ENCODE assay signal across 11 mouse cellular contexts in genomic region chr8:79375074-79375774, GRCm38 (mm10). TPM values are rescaled to one million over a fixed set of nuclear protein-coding genes. Genes with fewer than 3 reads are reported as not detected.
DNase-seq lines count a peak whose midpoint lies in the region; ATAC-seq and TF ChIP-seq lines count a peak whose summit lies in the region.
"Had no signal": no experiment of that assay in that cellular context is flagged by ENCODE, and none has a peak within 500 bp of the region (broad histone marks: within the 10 kb centered on the region; RNA-seq: fewer than 3 reads in every experiment).

No protein-coding gene starts in this region.

- peak; percentile 23 for DNase-seq in kidney, adult 9 months
- no peak for DNase-seq in kidney, postnatal 25 days
- peak; percentile 73 for DNase-seq in MEL (ENCODE audit: low read depth, low spot score)
- no peak for DNase-seq in embryonic facial prominence, embryonic 14.5 days (ENCODE audit: low spot score)
- no peak for DNase-seq in urinary bladder, adult 2 months (ENCODE audit: low spot score)
- DNase-seq in left cerebral cortex, postnatal 36 days (ENCODE audit: low spot score in 2 of 2) = no peak
- no peak for DNase-seq in left cerebral cortex, adult 11 months (ENCODE audit: low spot score)
- DNase-seq: forebrain, postnatal 0 days; thymus, adult 18-20 months had no signal

- TF ChIP-seq CTCF in MEL (IDR thresholded peaks at IDR 0.05 in 2 of 3, conservative IDR thresholded peaks at IDR 0.05 in 1 of 3; ENCODE audit: control insufficient read depth in 1 of 3, insufficient read depth in 1 of 3, low read depth in 2 of 3, low read length in 3 of 3, poor library complexity in 1 of 3, severe bottlenecking in 1 of 3) = no peak

- peak overlapping the region; percentile 88 for H3K27ac ChIP-seq in MEL (ENCODE audit: control insufficient read depth, low read depth, low read length)
- H3K27ac ChIP-seq in embryonic facial prominence, embryonic 14.5 days (replicated peaks; ENCODE audit: low read depth, low read length) = 0 out of 2 replicates have a peak overlapping the region, but pooled peaks have one; percentile 16
- peak overlapping the region; percentile 55 for H3K27ac ChIP-seq in liver, embryonic 15.5 days (replicated peaks)
- H3K27ac ChIP-seq: midbrain, embryonic 12.5 days had no signal

- peak overlapping the region; percentile 59 for H3K9ac ChIP-seq in MEL (ENCODE audit: control insufficient read depth, low read depth, low read length, poor library complexity, severe bottlenecking)
- no peak overlapping the region for H3K9ac ChIP-seq in embryonic facial prominence, embryonic 14.5 days (ENCODE audit: low read depth, low read length)
- no peak overlapping the region for H3K9ac ChIP-seq in liver, embryonic 15.5 days
- H3K9ac ChIP-seq: forebrain, postnatal 0 days; midbrain, embryonic 12.5 days had no signal

- no peaks in the 10 kb centered on the region for H3K79me2 ChIP-seq in MEL (ENCODE audit: control insufficient read depth, insufficient read depth, low read length, poor library complexity)

- H3K4me2 ChIP-seq in embryonic facial prominence, embryonic 14.5 days (ENCODE audit: low read depth, low read length) = no peak overlapping the region
- peak overlapping the region; percentile 50 for H3K4me2 ChIP-seq in liver, embryonic 15.5 days
- H3K4me2 ChIP-seq: midbrain, embryonic 12.5 days had no signal

- peak overlapping the region; percentile 48 to 49 for H3K4me3 ChIP-seq in MEL (ENCODE audit: control insufficient read depth in 1 of 2, insufficient read depth in 1 of 2, low read depth in 2 of 2, low read length in 2 of 2)
- no peak overlapping the region for H3K4me3 ChIP-seq in embryonic facial prominence, embryonic 14.5 days (ENCODE audit: low read depth, low read length)
- peak overlapping the region; percentile 4; the same call in 1 of the 2 replicates for H3K4me3 ChIP-seq in liver, embryonic 15.5 days (replicated peaks)
- H3K4me3 ChIP-seq: midbrain, embryonic 12.5 days had no signal

- no peak for TF ChIP-seq RAD21 in MEL (IDR thresholded peaks at IDR 0.05; ENCODE audit: low read depth, low read length)

- no peaks in the 10 kb centered on the region for H3K9me3 ChIP-seq in MEL (replicated peaks; ENCODE audit: insufficient read depth, low read length)
- no peaks in the 10 kb centered on the region for H3K9me3 ChIP-seq in embryonic facial prominence, embryonic 14.5 days (ENCODE audit: control insufficient read depth, low read length)
- H3K9me3 ChIP-seq in liver, embryonic 15.5 days (replicated peaks) = no peaks in the 10 kb centered on the region
- H3K9me3 ChIP-seq: midbrain, embryonic 12.5 days had no signal

- no peak for ATAC-seq in embryonic facial prominence, embryonic 14.5 days (ENCODE audit: low read depth)
- ATAC-seq in liver, embryonic 15.5 days (ENCODE audit: insufficient read depth) = peak; percentile 38; the same call in 1 of the 2 replicates
- ATAC-seq: forebrain, postnatal 0 days had no signal

- H3K36me3 ChIP-seq in MEL (ENCODE audit: control insufficient read depth in 1 of 2, insufficient read depth in 2 of 2, low read length in 2 of 2) = peaks cover 0 to 35% of the 10 kb centered on the region in 2 experiments; a peak in 2 of 4 replicates
- H3K36me3 ChIP-seq in embryonic facial prominence, embryonic 14.5 days (ENCODE audit: control insufficient read depth, insufficient read depth, low read length) = peaks cover 29% of the 10 kb centered on the region
- no peaks in the 10 kb centered on the region for H3K36me3 ChIP-seq in liver, embryonic 15.5 days (replicated peaks)

- peaks cover 20 to 38% of the 10 kb centered on the region in 2 experiments for H3K4me1 ChIP-seq in MEL (ENCODE audit: control insufficient read depth in 1 of 2, insufficient read depth in 2 of 2, low read length in 2 of 2)
- H3K4me1 ChIP-seq in embryonic facial prominence, embryonic 14.5 days (ENCODE audit: control insufficient read depth, insufficient read depth, low read length) = peaks cover 21% of the 10 kb centered on the region
- H3K4me1 ChIP-seq in liver, embryonic 15.5 days (replicated peaks) = peaks cover 48% of the 10 kb centered on the region

- TF ChIP-seq POLR2A in MEL (IDR thresholded peaks at IDR 0.05; ENCODE audit: control insufficient read depth in 1 of 2, insufficient read depth in 1 of 2, low read depth in 1 of 2, low read length in 2 of 2, poor library complexity in 1 of 2) = peak in 1 of 2 experiments; percentile 5; a peak in 1 of 4 replicates

- WGBS in embryonic facial prominence, embryonic 14.5 days = 63% methylated on average over 13 of the region's 13 CpGs
- 7% methylated on average over 13 of the region's 13 CpGs for WGBS in liver, embryonic 15.5 days (ENCODE audit: insufficient replicate concordance)

- TF ChIP-seq EP300 in MEL (IDR thresholded peaks at IDR 0.05; ENCODE audit: low read depth in 1 of 2, low read length in 2 of 2) = no peak

- no peaks in the 10 kb centered on the region for H3K27me3 ChIP-seq in MEL (ENCODE audit: control insufficient read depth in 1 of 2, insufficient read depth in 2 of 2, low read length in 2 of 2)
- no peaks in the 10 kb centered on the region for H3K27me3 ChIP-seq in embryonic facial prominence, embryonic 14.5 days (replicated peaks; ENCODE audit: control insufficient read depth, insufficient read depth, low read length)
- no peaks in the 10 kb centered on the region for H3K27me3 ChIP-seq in liver, embryonic 15.5 days
- H3K27me3 ChIP-seq: midbrain, embryonic 12.5 days had no signal

- intact Hi-C loops in left cerebral cortex, postnatal 36 days (cut with DNase I) = no loop called here

TF ChIP-seq in MEL, 35 proteins besides CTCF, POLR2A, EP300 and RAD21:
- no peak for TF ChIP-seq USF2 (IDR thresholded peaks at IDR 0.05; ENCODE audit: borderline replicate concordance in 1 of 2, insufficient read depth in 1 of 2, low read depth in 1 of 2, low read length in 2 of 2)
- TF ChIP-seq ETS1 (IDR thresholded peaks at IDR 0.05; ENCODE audit: low read depth, low read length) = no peak
- TF ChIP-seq ZKSCAN1 (IDR thresholded peaks at IDR 0.05; ENCODE audit: low read depth, low read length) = no peak
- TF ChIP-seq SMC3 (IDR thresholded peaks at IDR 0.05; ENCODE audit: low read depth, low read length) = no peak
- no peak; the same call in 1 of the 2 replicates for TF ChIP-seq POLR2AphosphoS2 (IDR thresholded peaks at IDR 0.05; ENCODE audit: low read length)
- no peak for TF ChIP-seq TAL1 (IDR thresholded peaks at IDR 0.05; ENCODE audit: low read length)
- TF ChIP-seq BHLHE40 (IDR thresholded peaks at IDR 0.05; ENCODE audit: borderline replicate concordance, low read depth, low read length) = 0 out of 2 replicates have a peak, but pooled peaks have one; percentile 11
- no peak for TF ChIP-seq GABPA (IDR thresholded peaks at IDR 0.05; ENCODE audit: low read depth, low read length)
- no peak for TF ChIP-seq ELF1 (IDR thresholded peaks at IDR 0.05; ENCODE audit: low read depth, low read length)
- peak; percentile 78 for TF ChIP-seq MAFK (IDR thresholded peaks at IDR 0.05; ENCODE audit: borderline replicate concordance, low read depth, low read length)
- TF ChIP-seq HCFC1 (IDR thresholded peaks at IDR 0.05; ENCODE audit: low read depth, low read length) = peak; percentile 33; the same call in 1 of the 2 replicates
- TF ChIP-seq MXI1 (IDR thresholded peaks at IDR 0.05; ENCODE audit: low read depth, low read length) = peak; percentile 47
- TF ChIP-seq TBP (IDR thresholded peaks at IDR 0.05; ENCODE audit: low read depth, low read length) = 0 out of 2 replicates have a peak, but pooled peaks have one; percentile 8
- TF ChIP-seq MYC (IDR thresholded peaks at IDR 0.05; ENCODE audit: low read depth, low read length) = no peak

RNA-seq across cellular contexts. Expression of gene Smad1, which starts 24.1 kb away (rescaled TPM):
- total RNA-seq in MEL (2012; rRNA removed) = 1.3 and 2.1 TPM in 2 replicates
- 1 to 10 TPM in 1 of 2 experiments, not detected in 1; 2.0 TPM for polyA plus RNA-seq in MEL (2012; ENCODE audit: insufficient read depth in 1 of 2, insufficient read length in 2 of 2, low read depth in 1 of 2, low replicate concordance in 2 of 2, missing spikeins in 1 of 2)
- 59.4 and 64.7 TPM in 2 replicates for polyA plus RNA-seq in embryonic facial prominence, embryonic 14.5 days (2014; fragmentation: Nextera tagmentation; extraction: Ambion mirVana)
- polyA plus RNA-seq in liver, embryonic 15.5 days (2015; fragmentation: Nextera tagmentation; extraction: Ambion mirVana) = 6.1 and 6.4 TPM in 2 replicates
- polyA plus RNA-seq in urinary bladder, adult 2 months (2012; rRNA removed) = 32.6 and 35.6 TPM in 2 replicates
- 10 to 100 TPM; 29.4 to 30.1 TPM for total RNA-seq in left cerebral cortex, postnatal 36 days (2021)

Comparison
In these comparisons a context has a peak if more than half of its experiments do, and no peak if none do; other contexts are left out.
1. DNase-seq: peak in kidney, adult 9 months (single experiment) and MEL (single experiment); none in kidney, postnatal 25 days (0 of 2), embryonic facial prominence, embryonic 14.5 days (single experiment), urinary bladder, adult 2 months (single experiment), left cerebral cortex, postnatal 36 days (0 of 2) and left cerebral cortex, adult 11 months (single experiment).
2. H3K27ac ChIP-seq: peak in every context shown above with its lines; median percentile 88 in MEL; 55 in liver, embryonic 15.5 days; 16 in embryonic facial prominence, embryonic 14.5 days.